Mouse (Mus musculus) forebrain, postnatal 0 days (tissue): ENCODE results near the gene Cmip. TPM values are rescaled to one million over a fixed set of nuclear protein-coding genes. Genes with fewer than 3 reads are reported as not detected.

Source experiments
- ATAC-seq: fragments of 200-750 bp; cut with Nextera tagmentation; 2 replicates; pipeline ENCODE4 v1.8.0; 2017; ENCODE audit warnings: mild to moderate bottlenecking, moderate library complexity
- DNase-seq: peaks from one replicate; pipeline ENCODE4 v3.0.0-alpha.2; 2015
- H3K27ac ChIP-seq: fragments of 300-500 bp; sonication (generic); 2 replicates; pipeline ENCODE4 v1.5.1; 2014; ENCODE audit warnings: low read depth, mild to moderate bottlenecking, antibody characterized with exemption, low read length, moderate library complexity, mixed read lengths
- H3K27me3 ChIP-seq: fragments of 300-500 bp; sonication (generic); 2 replicates; pipeline ENCODE4 v1.6.1; 2014; ENCODE audit warnings: mild to moderate bottlenecking, low read length, mixed read lengths; ENCODE audit not compliant: insufficient read depth
- H3K36me3 ChIP-seq: fragments of 300-500 bp; sonication (generic); 2 replicates; pipeline ENCODE4 v1.6.1; 2014; ENCODE audit warnings: mild to moderate bottlenecking, moderate library complexity; ENCODE audit not compliant: insufficient read depth
- H3K4me1 ChIP-seq: fragments of 300-500 bp; sonication (generic); 2 replicates; pipeline ENCODE4 v1.6.1; 2014; ENCODE audit warnings: antibody characterized with exemption; ENCODE audit not compliant: insufficient read depth
- H3K4me2 ChIP-seq: fragments of 300-500 bp; sonication (generic); 2 replicates; pipeline ENCODE4 v1.6.1; 2014; ENCODE audit warnings: low read depth, mild to moderate bottlenecking, moderate library complexity
- H3K4me3 ChIP-seq: fragments of 300-500 bp; sonication (generic); 2 replicates; pipeline ENCODE4 v1.5.1; 2014; ENCODE audit warnings: low read depth, low read length, mixed read lengths
- H3K9ac ChIP-seq: fragments of 300-500 bp; sonication (generic); 2 replicates; pipeline ENCODE4 v1.6.1; 2014; ENCODE audit warnings: mild to moderate bottlenecking
- H3K9me3 ChIP-seq: fragments of 300-500 bp; sonication (generic); 2 replicates; pipeline ENCODE4 v1.6.1; 2016; ENCODE audit warnings: low read length
- CTCF ChIP-seq: sonication (generic); IDR thresholded peaks from 2 replicates; pipeline ENCODE4 v1.5.1; 2016; ENCODE audit warnings: antibody characterized with exemption, control low read depth, low read depth
- WGBS: fragments of 180-500 bp; shearing (Covaris S2); extraction: QIAGEN DNeasy Blood & Tissue Kit; methylation state at CpG from one replicate; pipeline ENCODE4 v1.1.7; 2014; 5-methylcytosine and 5-hydroxymethylcytosine counted together
- polyA plus RNA-seq: library from polyadenylated mRNA; unstranded; fragments of >200 nt; fragmentation: Nextera tagmentation; extraction: Ambion mirVana; gene quantifications from 2 replicates; pipeline ENCODE4 v1.2.1, GENCODE M21; 2015
- total RNA-seq: library from RNA; depleted of rRNA; stranded (reverse); fragments of >200 nt; gene quantifications from 2 replicates; pipeline ENCODE4 v1.2.3, GENCODE M21; 2014

Gene Cmip
- total and polyA plus RNA-seq, 2 experiments from 2014 or later, result 192 to 204 TPM

DNA sequence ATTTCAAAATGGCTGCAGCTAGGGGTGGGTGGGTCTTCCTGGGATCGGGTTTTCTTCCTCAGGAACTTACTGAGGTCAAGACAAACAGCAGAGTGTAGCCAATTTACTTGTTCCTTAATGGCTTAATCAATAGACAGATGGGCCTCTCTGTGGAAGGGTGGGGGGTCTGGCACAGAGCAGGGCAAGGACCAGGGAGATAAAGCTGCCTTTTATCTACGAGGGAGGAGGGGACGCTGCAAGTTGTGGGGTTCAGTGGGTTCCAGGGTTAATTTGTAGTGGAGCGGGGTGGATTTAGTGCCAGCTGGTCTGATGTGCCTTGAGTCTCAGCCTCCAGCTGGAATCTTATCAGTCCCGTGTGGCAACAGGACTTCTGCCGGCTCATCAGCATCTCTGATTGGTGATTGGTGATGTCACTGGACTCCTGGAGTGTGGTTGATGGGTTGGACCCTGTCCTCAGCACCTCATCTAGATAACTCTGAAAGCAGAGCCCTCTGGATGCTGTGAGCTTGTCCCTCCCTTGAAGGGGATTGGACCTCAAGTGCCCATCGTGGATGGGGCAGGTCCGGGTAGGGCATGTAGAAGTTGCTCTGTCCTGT, 65.9 kb downstream of the Cmip start:
- Histone ChIP-seq H3K36me3 (no peaks in the 10 kb centered on the region), H3K9ac (peak overlapping the region; percentile 18; the same call in 1 of the 2 replicates), H3K27me3 (no peaks in the 10 kb centered on the region), H3K9me3 (no peaks in the 10 kb centered on the region), H3K4me2 (peak overlapping the region; percentile 13; the same call in 1 of the 2 replicates), H3K4me1 (peaks cover 18% of the 10 kb centered on the region), H3K27ac (peak overlapping the region; percentile 78), H3K4me3 (no peak overlapping the region)
- 45% methylated on average over 8 of the region's 8 CpGs for WGBS
- DNase-seq, result no peak
- no peak; the same call in 1 of the 2 replicates for ATAC-seq
- no peak for TF ChIP-seq CTCF

DNA sequence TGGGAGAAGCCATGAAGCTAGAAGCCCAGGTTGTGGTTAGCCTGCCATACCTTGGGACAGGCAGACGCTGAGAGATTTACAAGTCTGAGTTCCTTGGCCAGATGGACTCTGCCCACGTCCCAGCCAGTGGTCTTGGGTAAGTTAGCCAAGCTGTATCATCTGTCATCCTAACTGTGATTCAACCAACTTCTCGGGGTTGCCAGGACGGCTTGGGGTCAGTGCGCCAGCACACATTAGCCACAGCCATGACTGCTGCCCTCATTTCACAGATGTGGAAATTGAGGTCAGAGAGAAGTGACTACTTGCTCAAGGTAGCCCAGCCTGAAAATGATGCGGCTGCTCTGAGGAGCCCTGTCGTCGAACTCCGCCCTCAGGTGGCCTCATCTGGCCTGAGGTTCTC, 68.0 kb downstream of the Cmip start:
- 91% methylated on average over 9 of the region's 9 CpGs for WGBS
- ATAC-seq, result no peak
- peaks cover 18% of the 10 kb centered on the region for H3K4me1 ChIP-seq

DNA sequence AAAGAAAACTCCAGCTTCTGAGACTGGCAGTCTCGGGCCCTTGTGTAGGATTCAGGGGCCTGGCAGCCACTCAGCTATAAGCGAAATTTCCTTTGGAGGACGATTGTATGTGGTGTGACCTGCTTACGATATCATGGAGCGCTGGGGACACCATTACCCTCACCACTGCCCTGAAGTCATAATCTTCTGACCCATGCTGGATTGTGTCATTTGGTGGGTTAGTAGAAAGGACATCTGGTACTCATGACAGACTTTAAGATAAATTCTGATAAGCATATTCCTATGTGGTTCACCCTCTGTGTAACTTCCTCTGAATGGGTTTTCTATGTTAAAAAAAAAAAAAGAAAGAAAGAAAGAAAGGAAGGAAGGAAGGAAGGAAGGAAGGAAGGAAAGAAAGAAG, 69.9 kb downstream of the Cmip start:
- Histone ChIP-seq H3K9me3 (no peaks in the 10 kb centered on the region), H3K27me3 (no peaks in the 10 kb centered on the region), H3K36me3 (no peaks in the 10 kb centered on the region), H3K4me1 (peaks cover 13% of the 10 kb centered on the region), H3K27ac (no peak overlapping the region), H3K4me2 (no peak overlapping the region), H3K4me3 (no peak overlapping the region), H3K9ac (no peak overlapping the region)
- no peak for TF ChIP-seq CTCF
- WGBS, result 95% methylated on average over 5 of the region's 5 CpGs
- ATAC-seq (no peak), DNase-seq (no peak)

More for the DNA sequence above, 68.0 kb downstream of the Cmip start:
- Histone ChIP-seq H3K4me3 (no peak overlapping the region), H3K27ac (no peak overlapping the region), H3K27me3 (no peaks in the 10 kb centered on the region), H3K9me3 (no peaks in the 10 kb centered on the region), H3K9ac (no peak overlapping the region), H3K36me3 (no peaks in the 10 kb centered on the region), H3K4me2 (no peak overlapping the region)
- DNase-seq, result no peak
- TF ChIP-seq CTCF, result no peak

DNA sequence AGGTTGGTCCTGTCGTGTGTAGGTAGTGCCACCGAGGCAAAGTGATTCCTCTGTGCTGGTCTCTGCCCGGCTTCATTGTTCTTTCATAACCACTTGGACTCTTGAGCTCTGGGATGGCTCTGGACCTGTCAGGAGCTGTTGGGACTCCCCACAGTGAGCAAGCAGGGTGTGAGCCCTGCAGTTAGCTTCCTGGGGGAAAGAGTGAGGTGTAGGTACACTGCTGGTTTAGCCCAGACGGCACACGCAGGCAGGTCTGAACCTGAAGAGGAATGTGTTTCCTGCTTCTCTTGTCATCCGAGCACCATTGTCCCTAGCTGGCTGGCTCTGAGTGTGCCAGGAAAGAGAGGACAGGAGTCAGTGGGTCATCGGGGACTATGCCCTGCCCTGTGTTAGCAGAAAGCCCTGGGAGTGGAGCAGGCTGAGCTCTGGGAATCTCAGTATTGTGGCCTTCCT, 70.5 kb downstream of the Cmip start:
- no peak for TF ChIP-seq CTCF
- H3K27ac ChIP-seq, result 0 out of 2 replicates have a peak overlapping the region, but pooled peaks have one; percentile 29
- no peak overlapping the region for H3K9ac ChIP-seq
- 44% methylated on average over 7 of the region's 7 CpGs for WGBS
- H3K4me1 ChIP-seq, result peaks cover 7% of the 10 kb centered on the region
- no peak overlapping the region for H3K4me2 ChIP-seq
- H3K9me3 ChIP-seq, result no peaks in the 10 kb centered on the region
- no peak overlapping the region for H3K4me3 ChIP-seq
- no peaks in the 10 kb centered on the region for H3K27me3 ChIP-seq
- DNase-seq (no peak), ATAC-seq (no peak)
- H3K36me3 ChIP-seq, result no peaks in the 10 kb centered on the region

DNA sequence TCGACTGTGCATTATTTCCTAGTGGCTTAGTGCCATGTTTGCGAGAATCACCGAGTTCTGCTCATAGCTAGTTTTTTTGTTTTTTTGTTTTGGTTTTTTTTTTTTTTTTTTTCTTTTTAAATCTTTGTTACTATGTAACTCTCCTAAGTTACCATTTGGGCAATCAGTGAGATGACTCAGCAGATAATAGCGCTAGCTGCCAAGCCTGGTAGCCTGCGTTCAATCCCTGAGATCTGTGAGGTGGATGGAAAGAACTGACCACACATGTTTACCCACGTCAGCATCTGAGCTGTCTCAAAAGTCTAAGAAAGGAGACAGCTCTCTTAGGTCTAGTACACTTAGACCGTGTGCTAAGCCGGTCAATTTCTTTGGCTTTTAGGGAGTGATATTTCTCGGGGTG, 71.9 kb downstream of the Cmip start:
- Histone ChIP-seq H3K4me3 (no peak overlapping the region), H3K27ac (no peak overlapping the region; the same call in 1 of the 2 replicates), H3K4me1 (no peaks in the 10 kb centered on the region; the same call in 1 of the 2 replicates), H3K36me3 (no peaks in the 10 kb centered on the region), H3K27me3 (no peaks in the 10 kb centered on the region), H3K4me2 (no peak overlapping the region), H3K9ac (no peak overlapping the region), H3K9me3 (no peaks in the 10 kb centered on the region)
- ATAC-seq, result no peak
- WGBS, result 68% methylated on average over 9 of the region's 9 CpGs
- DNase-seq, result no peak
- no peak for TF ChIP-seq CTCF

DNA sequence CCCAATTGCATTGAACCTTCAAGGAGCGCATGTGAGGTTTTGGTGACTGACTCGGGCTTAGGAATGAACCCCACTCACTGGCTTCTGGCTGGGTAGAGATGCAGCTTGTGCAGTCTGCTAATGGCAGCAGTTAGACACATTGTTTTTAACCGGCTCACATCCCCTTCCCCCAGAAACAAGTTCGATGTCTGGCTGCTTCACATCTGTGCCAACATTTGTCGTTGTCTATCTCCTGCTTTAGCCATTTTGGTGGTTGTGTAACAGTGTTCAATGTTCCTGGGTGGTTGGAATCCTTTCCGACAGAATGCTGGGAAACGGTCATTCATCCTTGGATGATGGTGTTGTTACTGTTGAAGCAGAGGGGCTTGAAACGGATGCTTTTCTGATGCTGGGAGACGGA, 72.3 kb downstream of the Cmip start:
- H3K27ac ChIP-seq, result peak overlapping the region; percentile 4; the same call in 1 of the 2 replicates
- ATAC-seq (0 out of 2 replicates have a peak, but pooled peaks have one; percentile 12), DNase-seq (no peak)
- H3K4me3 ChIP-seq, result no peak overlapping the region
- no peak overlapping the region for H3K9ac ChIP-seq
- H3K4me1 ChIP-seq, result no peaks in the 10 kb centered on the region; the same call in 1 of the 2 replicates
- TF ChIP-seq CTCF, result no peak
- H3K36me3 ChIP-seq, result no peaks in the 10 kb centered on the region
- no peak overlapping the region for H3K4me2 ChIP-seq
- WGBS, result 60% methylated on average over 9 of the region's 9 CpGs
- no peaks in the 10 kb centered on the region for H3K9me3 ChIP-seq
- H3K27me3 ChIP-seq, result no peaks in the 10 kb centered on the region

DNA sequence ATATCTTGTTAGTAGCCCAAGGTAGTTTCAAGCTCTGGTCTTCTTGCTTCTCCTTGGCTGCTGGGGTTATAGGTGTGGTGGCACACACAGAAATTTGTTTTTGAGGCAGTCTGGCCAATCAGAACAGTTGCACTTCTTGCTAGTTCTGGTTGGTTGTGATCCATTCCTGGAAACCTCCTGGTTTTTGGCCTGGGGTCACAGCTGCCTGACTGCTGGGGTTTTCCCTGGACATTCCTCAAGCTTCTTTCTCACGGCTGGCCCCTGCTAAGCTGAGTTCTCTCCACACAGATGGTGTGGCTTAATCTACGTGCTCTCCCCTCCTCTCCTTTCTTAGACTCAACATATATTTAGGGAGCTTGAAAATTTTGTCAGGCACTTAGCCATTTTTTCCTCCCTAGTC, 73.0 kb downstream of the Cmip start:
- Histone ChIP-seq H3K36me3 (no peaks in the 10 kb centered on the region), H3K9me3 (no peaks in the 10 kb centered on the region), H3K27ac (no peak overlapping the region), H3K4me1 (no peaks in the 10 kb centered on the region; the same call in 1 of the 2 replicates), H3K9ac (no peak overlapping the region), H3K27me3 (no peaks in the 10 kb centered on the region), H3K4me2 (no peak overlapping the region), H3K4me3 (no peak overlapping the region)
- no peak for DNase-seq
- ATAC-seq, result no peak
- no peak for TF ChIP-seq CTCF
- 54% methylated on average over 2 of the region's 2 CpGs for WGBS
